Mouse (Mus musculus): ENCODE data around the gene Chit1.

GRCm38 (mm10) chr1:134162510-134163225, 51.6 kb downstream of the Chit1 start:
- TF ChIP-seq CTCF (IDR thresholded peaks at IDR 0.05; ENCODE audit: insufficient read depth, low read length) (no peak), POLR2A (IDR thresholded peaks at IDR 0.05; ENCODE audit: borderline replicate concordance, extremely low read depth, low read depth, low read length) (no peak)

All from lung, adult 2 months (tissue).